Mouse (Mus musculus) stomach, embryonic 14.5 days (tissue): Measurements from ENCODE around the gene Otop1. TPM values are rescaled to one million over a fixed set of nuclear protein-coding genes. Genes with fewer than 3 reads are reported as not detected.
A peak's percentile ranks its signal among the peaks of the same experiment; 100 is the strongest.

Experiments used
- ATAC-seq: fragments of 200-750 bp; cut with Nextera tagmentation; 2 replicates; pipeline ENCODE4 v1.8.0; 2017; ENCODE audit warnings: low read depth, moderate TSS enrichment; ENCODE audit not compliant: insufficient number of reproducible peaks, insufficient read depth, low FRiP score
- H3K27ac ChIP-seq: fragments of 300-500 bp; sonication (generic); 2 replicates; pipeline ENCODE4 v1.5.1; 2014; ENCODE audit warnings: mild to moderate bottlenecking, low read length, moderate library complexity, mixed read lengths
- H3K27me3 ChIP-seq: fragments of 300-500 bp; sonication (generic); 2 replicates; pipeline ENCODE4 v1.6.1; 2014; ENCODE audit warnings: low read length, control low read depth, mixed read lengths; ENCODE audit not compliant: control insufficient read depth, insufficient read depth
- H3K36me3 ChIP-seq: fragments of 300-500 bp; sonication (generic); 2 replicates; pipeline ENCODE4 v1.6.1; 2014; ENCODE audit warnings: mild to moderate bottlenecking, control low read depth, low read length, moderate library complexity, mixed read lengths; ENCODE audit not compliant: control insufficient read depth, insufficient read depth
- H3K4me1 ChIP-seq: fragments of 300-500 bp; sonication (generic); 2 replicates; pipeline ENCODE4 v1.6.1; 2014; ENCODE audit warnings: low read length, control low read depth, mixed read lengths; ENCODE audit not compliant: control insufficient read depth, insufficient read depth
- H3K4me2 ChIP-seq: fragments of 300-500 bp; sonication (generic); replicated peaks from 2 replicates; pipeline ENCODE4 v1.6.1; 2014; ENCODE audit warnings: low read depth, low read length, control low read depth
- H3K4me3 ChIP-seq: fragments of 300-500 bp; sonication (generic); 2 replicates; pipeline ENCODE4 v1.5.1; 2014; ENCODE audit warnings: low read depth, low read length, control low read depth
- H3K9ac ChIP-seq: fragments of 300-500 bp; sonication (generic); replicated peaks from 2 replicates; pipeline ENCODE4 v1.6.1; 2014; ENCODE audit warnings: low read depth, mild to moderate bottlenecking, control low read depth, low read length, moderate library complexity, mixed read lengths
- H3K9me3 ChIP-seq: fragments of 300-500 bp; sonication (generic); 2 replicates; pipeline ENCODE4 v1.6.1; 2016; ENCODE audit warnings: low read depth, low read length, control low read depth; ENCODE audit not compliant: control insufficient read depth
- whole genome bisulfite sequencing: fragments of 180-500 bp; shearing (Covaris S2); extraction: QIAGEN DNeasy Blood & Tissue Kit; methylation state at CpG from one replicate; pipeline ENCODE4 v1.1.7; 2014; 5-methylcytosine and 5-hydroxymethylcytosine counted together
- polyA plus RNA-seq: library from polyadenylated mRNA; unstranded; fragments of >200 nt; fragmentation: Nextera tagmentation; extraction: Ambion mirVana; gene quantifications from 2 replicates; pipeline ENCODE4 v1.2.1, GENCODE M21; 2014

Gene Otop1
- polyA plus RNA-seq, 1 experiment from 2014 or later: not detected

- peaks cover 40% of the 10 kb centered on the region for H3K27me3 ChIP-seq
- no peaks in the 10 kb centered on the region for H3K9me3 ChIP-seq
- no peak for ATAC-seq
- H3K4me1 ChIP-seq: peaks cover 11% of the 10 kb centered on the region; the same call in 1 of the 2 replicates
- no peak overlapping the region for H3K4me3 ChIP-seq
- H3K9ac ChIP-seq: no peak overlapping the region
- H3K27ac ChIP-seq: no peak overlapping the region
- 15% methylated on average over 12 of the region's 12 CpGs for WGBS
- H3K4me2 ChIP-seq: peak overlapping the region; percentile 37; the same call in 1 of the 2 replicates
- no peaks in the 10 kb centered on the region for H3K36me3 ChIP-seq
These were observed 2.3 kb downstream of the Otop1 start for GRCm38 (mm10) chr5:38277936-38278600.

DNA sequence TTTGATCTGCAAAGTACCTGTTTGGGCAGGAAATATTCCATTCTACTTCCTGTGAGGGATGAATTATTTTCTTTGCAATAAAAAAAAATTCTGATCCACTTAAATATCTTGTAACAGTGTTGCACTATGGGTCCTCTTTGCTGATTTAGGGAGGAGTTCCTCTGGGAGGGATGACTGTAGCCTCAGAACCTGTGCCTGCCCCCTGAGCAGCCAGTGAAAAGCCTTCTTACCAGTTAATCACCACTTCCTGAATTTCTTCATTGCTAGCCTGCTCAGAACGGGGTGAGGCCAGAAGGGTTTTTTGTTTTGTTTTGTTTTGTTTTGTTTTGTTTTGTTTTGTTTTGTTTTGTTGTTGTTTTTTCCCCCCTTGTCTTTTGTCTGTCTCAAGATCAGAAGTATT is 4.3 kb downstream of the Otop1 start:
- WGBS: 50% methylated on average over 1 of the region's 1 CpGs
- H3K27ac ChIP-seq: no peak overlapping the region
- H3K4me2 ChIP-seq: no peak overlapping the region
- ATAC-seq: no peak
- H3K9me3 ChIP-seq: no peaks in the 10 kb centered on the region
- H3K4me3 ChIP-seq: no peak overlapping the region
- peaks cover 32% of the 10 kb centered on the region for H3K27me3 ChIP-seq
- peaks cover 11% of the 10 kb centered on the region; the same call in 1 of the 2 replicates for H3K4me1 ChIP-seq
- no peak overlapping the region for H3K9ac ChIP-seq
- no peaks in the 10 kb centered on the region for H3K36me3 ChIP-seq

- H3K27ac ChIP-seq: no peak overlapping the region
- H3K4me2 ChIP-seq: no peak overlapping the region
- H3K9me3 ChIP-seq: no peaks in the 10 kb centered on the region
- no peaks in the 10 kb centered on the region for H3K27me3 ChIP-seq
- no peaks in the 10 kb centered on the region for H3K4me1 ChIP-seq
- no peak for ATAC-seq
- H3K9ac ChIP-seq: no peak overlapping the region
- H3K36me3 ChIP-seq: no peaks in the 10 kb centered on the region
- H3K4me3 ChIP-seq: no peak overlapping the region
- 72% methylated on average over 9 of the region's 9 CpGs for WGBS
These were observed 10.0 kb downstream of the Otop1 start for GRCm38 (mm10) chr5:38285724-38286123.

DNA sequence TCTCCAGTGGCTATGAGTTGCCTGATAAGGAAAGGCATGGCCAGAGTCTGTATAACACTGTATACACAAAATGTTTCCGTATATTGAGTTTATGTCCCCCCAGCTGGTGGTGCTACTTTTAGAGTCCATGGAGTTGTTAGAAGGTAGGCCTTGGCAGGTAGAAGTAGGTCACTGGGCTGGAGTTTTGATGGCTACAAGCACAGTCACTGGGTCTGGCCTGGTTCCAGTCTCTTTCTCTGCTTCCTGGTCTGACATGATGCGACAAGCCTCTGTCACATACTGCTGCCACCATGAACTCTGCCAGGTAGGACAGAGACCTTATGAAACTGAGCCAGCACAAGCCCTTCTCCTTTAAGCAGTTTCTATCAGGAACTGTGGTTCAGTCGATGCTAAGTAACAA is 12.7 kb downstream of the Otop1 start:
- WGBS: 82% methylated on average over 3 of the region's 3 CpGs
- ATAC-seq: no peak
- Histone ChIP-seq H3K4me3 (no peak overlapping the region), H3K27ac (no peak overlapping the region), H3K9ac (no peak overlapping the region), H3K4me2 (no peak overlapping the region), H3K9me3 (no peaks in the 10 kb centered on the region), H3K36me3 (no peaks in the 10 kb centered on the region), H3K4me1 (no peaks in the 10 kb centered on the region), H3K27me3 (no peaks in the 10 kb centered on the region)

GRCm38 (mm10) chr5:38301761-38302411 is 26.1 kb downstream of the Otop1 start:
- Histone ChIP-seq H3K4me2 (no peak overlapping the region), H3K9me3 (no peaks in the 10 kb centered on the region), H3K27ac (no peak overlapping the region), H3K27me3 (no peaks in the 10 kb centered on the region), H3K9ac (no peak overlapping the region), H3K4me1 (no peaks in the 10 kb centered on the region), H3K36me3 (no peaks in the 10 kb centered on the region), H3K4me3 (no peak overlapping the region)
- WGBS: 84% methylated on average over 12 of the region's 12 CpGs
- no peak for ATAC-seq

- Histone ChIP-seq H3K27ac (no peak overlapping the region), H3K27me3 (no peaks in the 10 kb centered on the region), H3K4me3 (no peak overlapping the region), H3K9ac (no peak overlapping the region), H3K4me2 (no peak overlapping the region), H3K36me3 (no peaks in the 10 kb centered on the region), H3K4me1 (no peaks in the 10 kb centered on the region), H3K9me3 (no peaks in the 10 kb centered on the region)
- ATAC-seq: no peak
- 40% methylated on average over 12 of the region's 12 CpGs for WGBS
These were observed 26.9 kb downstream of the Otop1 start for GRCm38 (mm10) chr5:38302651-38303050.

DNA sequence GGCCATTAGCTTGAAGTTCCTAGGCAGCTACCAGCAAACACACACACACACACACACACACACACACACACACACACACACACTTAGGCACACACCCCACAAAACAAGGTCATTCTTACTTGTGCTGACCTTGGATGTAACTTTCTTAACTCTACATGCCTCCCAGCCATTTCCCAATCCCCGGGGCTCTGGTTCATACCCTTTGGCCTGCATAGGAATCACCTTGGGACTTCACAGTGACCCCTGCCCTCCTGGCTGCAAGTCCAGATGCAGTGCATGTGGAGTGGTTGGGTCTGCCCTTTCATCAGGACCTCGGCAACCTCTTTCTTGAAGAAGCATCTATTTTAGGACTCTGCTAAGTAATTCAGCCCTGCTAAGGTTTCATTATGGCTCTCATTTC is 29.5 kb downstream of the Otop1 start:
- H3K4me2 ChIP-seq: no peak overlapping the region
- H3K27ac ChIP-seq: no peak overlapping the region
- 77% methylated on average over 2 of the region's 2 CpGs for WGBS
- no peaks in the 10 kb centered on the region for H3K36me3 ChIP-seq
- no peak overlapping the region for H3K9ac ChIP-seq
- ATAC-seq: no peak
- no peaks in the 10 kb centered on the region for H3K4me1 ChIP-seq
- H3K9me3 ChIP-seq: no peaks in the 10 kb centered on the region
- no peaks in the 10 kb centered on the region for H3K27me3 ChIP-seq
- no peak overlapping the region for H3K4me3 ChIP-seq

GRCm38 (mm10) chr5:38307255-38308101 is 31.7 kb downstream of the Otop1 start:
- H3K4me2 ChIP-seq: peak overlapping the region; percentile 52
- peak; percentile 77; the same call in 1 of the 2 replicates for ATAC-seq

More at GRCm38 (mm10) chr5:38307255-38308101, 31.7 kb downstream of the Otop1 start:
- peak overlapping the region; percentile 25 for H3K4me3 ChIP-seq
- no peak overlapping the region for H3K27ac ChIP-seq
- H3K27me3 ChIP-seq: no peaks in the 10 kb centered on the region
- H3K36me3 ChIP-seq: no peaks in the 10 kb centered on the region
- no peaks in the 10 kb centered on the region for H3K4me1 ChIP-seq
- no peak overlapping the region for H3K9ac ChIP-seq
- H3K9me3 ChIP-seq: no peaks in the 10 kb centered on the region
- 10% methylated on average over 26 of the region's 26 CpGs for WGBS
